Mouse (Mus musculus): ENCODE results near the gene Pnpo. TPM values are rescaled to one million over a fixed set of nuclear protein-coding genes. Genes with fewer than 3 reads are reported as not detected.

Gene Pnpo
- polyA plus RNA-seq, 1 experiment from 2014 or later, result 26.5 TPM

DNA sequence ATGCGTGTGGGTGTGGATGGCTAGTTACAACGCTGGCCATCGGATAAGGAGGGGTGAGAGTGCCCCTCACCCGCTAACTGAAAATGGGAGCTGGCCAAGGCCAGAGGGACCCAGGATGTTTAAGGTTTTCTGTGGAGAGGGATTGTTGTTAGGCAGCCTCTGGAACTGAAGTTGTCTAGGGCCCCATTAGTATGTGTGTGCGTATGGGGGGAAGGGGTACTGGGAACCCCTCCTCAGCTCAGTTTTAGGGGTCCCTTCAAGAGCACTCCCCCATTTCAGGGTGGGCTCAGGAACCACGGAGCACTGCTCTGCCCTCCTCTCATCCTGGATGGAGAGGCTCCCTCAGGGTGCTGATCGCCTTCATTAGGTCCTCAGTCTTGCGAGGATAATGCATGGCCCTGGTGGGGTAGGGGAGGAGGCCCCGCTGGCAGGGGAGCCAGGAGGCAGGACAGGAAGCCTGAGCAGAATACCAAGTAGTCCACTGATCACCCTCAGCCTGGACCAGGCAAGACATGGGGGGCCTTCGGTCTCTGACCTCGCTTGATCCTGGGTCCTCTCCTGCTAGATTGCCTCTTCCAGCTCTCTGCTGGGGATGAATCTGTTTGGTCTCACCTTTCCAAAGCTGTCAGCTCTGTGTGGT lies 50.5 kb downstream of the Pnpo start:
- ATAC-seq (no peak), DNase-seq (ENCODE audit: low read depth, low spot score) (no peak)
- in situ Hi-C loops (cut with MboI; ENCODE audit: low pct_unique_long_range_greater_than_20kb), result no loop called here
- TF ChIP-seq CTCF (IDR thresholded peaks at IDR 0.05), result no peak
- CTCF ChIA-PET, result no interaction called here
- POLR2A ChIA-PET, result no interaction called here
- no peaks in the 10 kb centered on the region for H3K27me3 ChIP-seq

DNA sequence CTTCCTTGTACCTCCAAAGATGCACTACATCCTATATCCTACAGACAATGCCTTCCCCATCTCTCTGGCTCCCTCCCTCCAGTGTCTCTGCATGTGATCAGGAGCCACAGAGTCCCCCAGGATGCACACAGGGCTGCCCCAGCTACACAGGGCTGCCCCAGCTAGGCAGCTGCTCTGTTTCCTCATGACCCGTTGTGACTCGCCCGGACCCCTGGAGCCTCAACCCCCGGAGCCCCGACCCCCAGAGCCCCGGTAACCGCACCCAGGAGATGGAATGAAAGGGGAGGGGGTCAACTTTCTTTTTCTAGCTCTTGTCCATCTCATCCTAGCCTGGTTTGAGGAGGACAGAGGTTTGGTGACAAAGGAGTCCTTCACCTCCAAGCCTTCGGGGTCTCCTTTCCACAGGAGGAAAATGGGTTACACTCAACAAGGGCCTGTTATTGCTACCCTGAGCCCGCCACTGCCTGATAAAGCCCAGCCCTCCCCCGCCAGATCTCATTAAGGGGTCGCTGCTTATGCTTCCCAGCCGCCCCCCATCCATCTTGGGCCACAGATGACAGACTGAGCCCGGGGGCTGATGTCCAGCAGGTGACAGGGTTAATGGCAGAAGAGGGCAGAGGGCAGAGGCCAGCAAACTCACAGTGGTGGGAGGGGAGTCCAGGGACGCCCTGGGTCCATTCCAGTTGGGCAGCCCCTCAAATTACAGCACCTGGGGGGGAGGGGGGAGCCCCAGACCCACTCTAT lies 51.8 kb downstream of the Pnpo start:
- ChIA-PET CTCF (no interaction called here), POLR2A (interaction anchor here (0.6 kb wide), 1 partner anchor 56 kb away, joined by 4 read pairs; no protein-coding TSS in a partner anchor)
- DNase-seq (ENCODE audit: low read depth, low spot score), result no peak
- no peak for TF ChIP-seq CTCF (IDR thresholded peaks at IDR 0.05)
- in situ Hi-C loops (cut with MboI; ENCODE audit: low pct_unique_long_range_greater_than_20kb), result no loop called here
- no peak for ATAC-seq
- H3K27me3 ChIP-seq, result no peaks in the 10 kb centered on the region

Other genes starting within 250 kb of the Pnpo start
- 23.6 TPM for gene Snx11, start 166.4 kb downstream of the Pnpo start, polyA plus RNA-seq (2021)
- 111 TPM for gene Cbx1, start 154.9 kb downstream of the Pnpo start, polyA plus RNA-seq (2021)
- gene Nfe2l1, start 114.0 kb downstream of the Pnpo start, polyA plus RNA-seq (2021), result 362 TPM
- gene Copz2, start 94.1 kb downstream of the Pnpo start, polyA plus RNA-seq (2021), result 56.7 TPM
- gene Cdk5rap3, start 27.5 kb downstream of the Pnpo start, polyA plus RNA-seq (2021), result 95.8 TPM
- gene Prr15l, start 15.9 kb downstream of the Pnpo start, polyA plus RNA-seq (2021), result 2.1 TPM
- gene Sp2, start 39.0 kb upstream of the Pnpo start, polyA plus RNA-seq (2021), result 13.0 TPM
- 0.53 TPM for gene Sp6, start 69.4 kb upstream of the Pnpo start, polyA plus RNA-seq (2021)
- gene Scrn2, start 86.0 kb upstream of the Pnpo start, polyA plus RNA-seq (2021), result 47.0 TPM
- 5.4 TPM for gene Lrrc46, start 97.4 kb upstream of the Pnpo start, polyA plus RNA-seq (2021)
- 87.0 TPM for gene Mrpl10, start 97.6 kb upstream of the Pnpo start, polyA plus RNA-seq (2021)
- 11.1 TPM for gene Osbpl7, start 106.6 kb upstream of the Pnpo start, polyA plus RNA-seq (2021)
- not detected for gene Tbx21, start 171.3 kb upstream of the Pnpo start, polyA plus RNA-seq (2021)
- gene Tbkbp1, start 207.5 kb upstream of the Pnpo start, polyA plus RNA-seq (2021), result 2.8 TPM
- 187 TPM for gene Kpnb1, start 243.9 kb upstream of the Pnpo start, polyA plus RNA-seq (2021)